Mouse (Mus musculus) kidney, embryonic 14.5 days (tissue): Measurements from ENCODE around the gene Slc25a47. TPM values are rescaled to one million over a fixed set of nuclear protein-coding genes. Genes with fewer than 3 reads are reported as not detected.

Experiments
- ATAC-seq: fragments of 200-750 bp; cut with Nextera tagmentation; 2 replicates; pipeline ENCODE4 v1.8.0; 2017; ENCODE audit warnings: moderate number of reproducible peaks, mild to moderate bottlenecking, moderate TSS enrichment, moderate library complexity; ENCODE audit not compliant: low FRiP score, low TSS enrichment
- H3K27ac ChIP-seq: fragments of 300-500 bp; sonication (generic); 2 replicates; pipeline ENCODE4 v1.5.1; 2014; ENCODE audit warnings: low read depth, mild to moderate bottlenecking, low read length, moderate library complexity, mixed read lengths
- H3K27me3 ChIP-seq: fragments of 300-500 bp; sonication (generic); 2 replicates; pipeline ENCODE4 v1.6.1; 2014; ENCODE audit warnings: mild to moderate bottlenecking, low read length; ENCODE audit not compliant: control insufficient read depth, insufficient read depth
- H3K36me3 ChIP-seq: fragments of 300-500 bp; sonication (generic); 2 replicates; pipeline ENCODE4 v1.6.1; 2014; ENCODE audit warnings: low read length, mixed read lengths; ENCODE audit not compliant: control insufficient read depth, insufficient read depth
- H3K4me1 ChIP-seq: fragments of 300-500 bp; sonication (generic); 2 replicates; pipeline ENCODE4 v1.6.1; 2014; ENCODE audit warnings: low read length, mixed read lengths; ENCODE audit not compliant: control insufficient read depth, insufficient read depth
- H3K4me2 ChIP-seq: fragments of 300-500 bp; sonication (generic); replicated peaks from 2 replicates; pipeline ENCODE4 v1.6.1; 2014; ENCODE audit warnings: low read depth, mild to moderate bottlenecking, low read length
- H3K4me3 ChIP-seq: fragments of 300-500 bp; sonication (generic); 2 replicates; pipeline ENCODE4 v1.5.1; 2014; ENCODE audit warnings: mild to moderate bottlenecking, low read length
- H3K9ac ChIP-seq: fragments of 300-500 bp; sonication (generic); 2 replicates; pipeline ENCODE4 v1.6.1; 2014; ENCODE audit warnings: low read depth, mild to moderate bottlenecking, low read length, moderate library complexity
- H3K9me3 ChIP-seq: fragments of 300-500 bp; sonication (generic); 2 replicates; pipeline ENCODE4 v1.6.1; 2016; ENCODE audit warnings: low read length; ENCODE audit not compliant: control insufficient read depth
- WGBS: fragments of 180-500 bp; shearing (Covaris S2); extraction: QIAGEN DNeasy Blood & Tissue Kit; methylation state at CpG from one replicate; pipeline ENCODE4 v1.1.7; 2014; 5-methylcytosine and 5-hydroxymethylcytosine counted together
- polyA plus RNA-seq: library from polyadenylated mRNA; unstranded; fragments of >200 nt; fragmentation: Nextera tagmentation; extraction: Ambion mirVana; gene quantifications from 2 replicates; pipeline ENCODE4 v1.2.1, GENCODE M21; 2014

The Slc25a47 gene
- polyA plus RNA-seq, 1 experiment from 2014 or later: 7.6 TPM

DNA sequence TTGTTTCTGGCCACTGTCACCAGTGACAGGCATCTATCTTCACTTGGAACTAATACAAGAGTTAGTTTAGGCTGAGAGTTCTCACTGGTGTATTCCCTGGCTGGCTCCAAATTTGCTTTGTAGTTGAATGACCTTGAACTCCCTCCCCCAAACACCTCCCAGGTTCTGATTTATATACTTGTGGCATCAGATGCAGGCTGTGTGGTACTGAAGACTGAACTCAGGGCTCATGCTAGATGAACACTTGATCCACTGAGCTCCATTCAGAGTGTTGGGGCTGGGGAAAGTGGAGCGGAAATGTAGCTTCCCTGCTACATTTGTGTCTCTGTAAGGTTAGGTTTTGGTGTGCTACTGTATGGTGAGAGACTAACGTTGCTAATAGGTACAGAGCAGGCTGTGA lies 31.5 kb upstream of the Slc25a47 start:
- ATAC-seq: no peak
- H3K27ac ChIP-seq: no peak overlapping the region
- H3K36me3 ChIP-seq: peaks cover 27% of the 10 kb centered on the region; the same call in 1 of the 2 replicates
- H3K9me3 ChIP-seq: no peaks in the 10 kb centered on the region
- peaks cover 6% of the 10 kb centered on the region; the same call in 1 of the 2 replicates for H3K4me1 ChIP-seq
- H3K4me2 ChIP-seq: no peak overlapping the region
- 75% methylated on average over 2 of the region's 2 CpGs for WGBS
- H3K9ac ChIP-seq: no peak overlapping the region
- no peak overlapping the region for H3K4me3 ChIP-seq
- no peaks in the 10 kb centered on the region for H3K27me3 ChIP-seq

DNA sequence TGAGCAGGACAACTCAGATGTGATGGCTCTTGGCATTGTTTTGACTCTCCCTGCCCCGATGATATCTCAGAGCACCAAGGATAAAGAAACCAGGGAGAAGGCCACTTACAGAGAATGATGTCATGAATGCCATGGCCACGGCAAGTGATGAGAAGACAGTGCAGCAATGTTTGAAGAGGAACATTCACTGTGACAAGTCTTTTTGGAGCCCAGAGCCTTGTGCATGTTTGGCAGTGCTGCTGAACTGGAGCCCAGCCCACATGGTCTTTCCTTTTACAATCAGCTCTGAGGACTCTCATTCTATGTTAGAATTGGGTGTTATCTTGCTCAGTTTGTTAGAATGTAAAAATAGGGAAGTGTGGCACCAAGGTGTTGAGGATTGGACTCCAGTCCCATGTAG lies 27.4 kb upstream of the Slc25a47 start:
- no peak overlapping the region for H3K27ac ChIP-seq
- H3K9ac ChIP-seq: no peak overlapping the region
- ATAC-seq: no peak
- no peaks in the 10 kb centered on the region for H3K9me3 ChIP-seq
- no peak overlapping the region for H3K4me3 ChIP-seq
- H3K36me3 ChIP-seq: peaks cover 25% of the 10 kb centered on the region; the same call in 1 of the 2 replicates
- no peak overlapping the region for H3K4me2 ChIP-seq
- H3K27me3 ChIP-seq: no peaks in the 10 kb centered on the region
- no peaks in the 10 kb centered on the region for H3K4me1 ChIP-seq
- whole genome bisulfite sequencing: 90% methylated on average over 2 of the region's 2 CpGs

- ATAC-seq: no peak
- H3K9ac ChIP-seq: no peak overlapping the region
- H3K36me3 ChIP-seq: peaks cover 31% of the 10 kb centered on the region; the same call in 1 of the 2 replicates
- H3K4me1 ChIP-seq: no peaks in the 10 kb centered on the region
- H3K4me2 ChIP-seq: no peak overlapping the region
- H3K27ac ChIP-seq: no peak overlapping the region
- 78% methylated on average over 1 of the region's 1 CpGs for WGBS
- H3K4me3 ChIP-seq: no peak overlapping the region
- H3K27me3 ChIP-seq: no peaks in the 10 kb centered on the region
- no peaks in the 10 kb centered on the region for H3K9me3 ChIP-seq
Measured at GRCm38 (mm10) chr12:108809771-108810170, 26.1 kb upstream of the Slc25a47 start.

GRCm38 (mm10) chr12:108810309-108810708 lies 25.5 kb upstream of the Slc25a47 start:
- H3K9me3 ChIP-seq: no peaks in the 10 kb centered on the region
- H3K9ac ChIP-seq: no peak overlapping the region
- H3K4me1 ChIP-seq: no peaks in the 10 kb centered on the region
- H3K4me2 ChIP-seq: no peak overlapping the region
- no peak overlapping the region for H3K4me3 ChIP-seq
- H3K27me3 ChIP-seq: no peaks in the 10 kb centered on the region
- no peak for ATAC-seq
- peaks cover 36% of the 10 kb centered on the region; the same call in 1 of the 2 replicates for H3K36me3 ChIP-seq
- no peak overlapping the region for H3K27ac ChIP-seq
- 87% methylated on average over 7 of the region's 7 CpGs for WGBS

- no peaks in the 10 kb centered on the region for H3K9me3 ChIP-seq
- whole genome bisulfite sequencing: 55% methylated on average over 2 of the region's 2 CpGs
- ATAC-seq: no peak
- H3K27me3 ChIP-seq: no peaks in the 10 kb centered on the region
- H3K9ac ChIP-seq: no peak overlapping the region
- no peak overlapping the region for H3K27ac ChIP-seq
- no peak overlapping the region for H3K4me3 ChIP-seq
- H3K36me3 ChIP-seq: peaks cover 41% of the 10 kb centered on the region; the same call in 1 of the 2 replicates
- H3K4me1 ChIP-seq: no peaks in the 10 kb centered on the region
- no peak overlapping the region for H3K4me2 ChIP-seq
Measured at GRCm38 (mm10) chr12:108811133-108811532, 24.7 kb upstream of the Slc25a47 start.

DNA sequence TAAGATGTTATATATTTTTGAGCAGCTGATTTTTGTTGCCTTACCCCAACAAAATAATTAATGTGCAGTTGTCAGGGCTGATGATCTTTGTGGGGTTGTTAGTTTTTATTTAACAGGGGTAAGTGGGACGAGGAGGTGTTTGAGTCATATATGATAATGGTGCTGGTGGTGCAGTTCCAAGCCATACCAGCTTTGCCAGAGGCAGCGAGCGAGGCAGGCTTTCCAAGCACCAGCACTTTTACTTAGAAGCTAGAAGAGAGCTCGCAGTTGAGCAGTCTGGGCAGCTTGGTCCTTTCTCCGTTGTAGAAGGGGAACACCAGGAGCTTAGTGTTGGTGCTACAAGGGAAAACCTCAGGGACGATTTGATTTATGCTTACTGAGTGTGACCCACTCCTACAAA lies 23.4 kb upstream of the Slc25a47 start:
- no peaks in the 10 kb centered on the region for H3K27me3 ChIP-seq
- no peak overlapping the region for H3K4me2 ChIP-seq
- 75% methylated on average over 6 of the region's 6 CpGs for WGBS
- no peak for ATAC-seq
- no peaks in the 10 kb centered on the region for H3K4me1 ChIP-seq
- peaks cover 42% of the 10 kb centered on the region for H3K36me3 ChIP-seq
- H3K9ac ChIP-seq: no peak overlapping the region
- no peak overlapping the region for H3K27ac ChIP-seq
- no peak overlapping the region for H3K4me3 ChIP-seq
- H3K9me3 ChIP-seq: no peaks in the 10 kb centered on the region

DNA sequence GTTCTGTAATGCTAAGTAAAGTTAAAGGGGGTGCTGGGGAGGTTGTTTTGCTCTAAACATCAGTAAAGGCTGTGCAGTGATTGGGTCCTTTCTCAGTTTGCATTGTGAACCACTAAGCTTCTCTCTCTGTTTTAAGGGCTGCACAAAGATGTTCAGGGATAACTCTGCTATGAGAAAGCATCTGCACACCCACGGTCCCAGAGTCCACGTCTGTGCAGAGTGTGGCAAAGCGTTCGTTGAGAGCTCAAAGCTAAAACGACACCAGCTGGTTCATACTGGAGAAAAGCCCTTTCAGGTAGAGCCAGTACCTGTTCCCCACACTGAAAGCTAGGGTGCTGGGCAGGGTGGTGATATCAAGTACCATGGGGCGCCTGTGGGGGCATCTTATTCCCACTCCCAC lies 21.4 kb upstream of the Slc25a47 start:
- no peak overlapping the region for H3K9ac ChIP-seq
- H3K27ac ChIP-seq: no peak overlapping the region
- ATAC-seq: no peak
- no peaks in the 10 kb centered on the region for H3K4me1 ChIP-seq
- H3K4me3 ChIP-seq: no peak overlapping the region
- H3K4me2 ChIP-seq: no peak overlapping the region
- H3K36me3 ChIP-seq: peaks cover 44% of the 10 kb centered on the region
- H3K9me3 ChIP-seq: no peaks in the 10 kb centered on the region
- H3K27me3 ChIP-seq: no peaks in the 10 kb centered on the region
- WGBS: 89% methylated on average over 6 of the region's 6 CpGs

DNA sequence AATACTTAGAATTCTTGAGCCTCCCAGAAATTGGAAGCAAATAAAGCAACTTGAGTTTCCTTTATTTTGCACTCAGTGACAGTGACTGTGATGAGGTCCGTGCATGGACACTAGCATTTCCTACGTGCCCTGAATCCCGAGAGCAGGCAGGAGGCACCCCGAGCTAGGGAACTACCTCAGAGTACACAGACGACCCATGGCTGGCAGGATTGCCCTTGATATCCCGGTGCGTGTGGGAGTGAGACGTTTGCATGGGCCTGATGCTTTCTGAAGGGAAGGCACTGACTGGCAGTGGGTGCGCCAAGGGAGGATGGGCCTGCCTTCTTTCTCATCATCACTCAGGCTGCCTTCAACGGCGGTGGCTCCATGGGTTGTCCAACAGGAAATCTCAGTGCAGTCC lies 19.3 kb upstream of the Slc25a47 start:
- Histone ChIP-seq H3K4me3 (no peak overlapping the region), H3K27ac (no peak overlapping the region), H3K9ac (no peak overlapping the region), H3K9me3 (no peaks in the 10 kb centered on the region), H3K4me2 (no peak overlapping the region), H3K27me3 (no peaks in the 10 kb centered on the region), H3K36me3 (peaks cover 45% of the 10 kb centered on the region), H3K4me1 (no peaks in the 10 kb centered on the region)
- 79% methylated on average over 11 of the region's 11 CpGs for WGBS
- no peak for ATAC-seq

- Histone ChIP-seq H3K27ac (no peak overlapping the region), H3K27me3 (no peaks in the 10 kb centered on the region), H3K36me3 (peaks cover 30% of the 10 kb centered on the region), H3K9me3 (no peaks in the 10 kb centered on the region), H3K4me3 (no peak overlapping the region), H3K4me2 (no peak overlapping the region), H3K9ac (no peak overlapping the region), H3K4me1 (no peaks in the 10 kb centered on the region)
- ATAC-seq: no peak
- 94% methylated on average over 4 of the region's 4 CpGs for WGBS
Measured at GRCm38 (mm10) chr12:108820461-108820860, 15.4 kb upstream of the Slc25a47 start.
